Mouse (Mus musculus): ENCODE data around the gene Mfrp.

- TF ChIP-seq POLR2A (IDR thresholded peaks at IDR 0.05; ENCODE audit: extremely low read depth, insufficient read depth, low read length) (0 out of 2 replicates have a peak, but pooled peaks have one; percentile 20), CTCF (IDR thresholded peaks at IDR 0.05; ENCODE audit: low read depth, low read length) (no peak)
Measured at GRCm38 (mm10) chr9:44134101-44134850, 32.7 kb downstream of the Mfrp start, which contains the start of gene Mcam.

Measured in liver, adult 2 months (tissue).